Mouse (Mus musculus): ENCODE measurements around the gene Olfr506. TPM values are rescaled to one million over a fixed set of nuclear protein-coding genes. Genes with fewer than 3 reads are reported as not detected.
"Not testable (repeated sequence)": the region's sequence is repeated elsewhere in the genome, so short reads cannot be mapped to it uniquely, and the experiment has no call there.

Olfr506 gene
- polyA plus RNA-seq (2012; rRNA removed): not detected in 2 replicates
- not detected in 2 replicates for polyA plus RNA-seq (2014; fragmentation: Nextera tagmentation; extraction: Ambion mirVana)

- Histone ChIP-seq H3K9me3 (ENCODE audit: control insufficient read depth, low read length) (no peaks in the 10 kb centered on the region), H3K4me3 (ENCODE audit: insufficient read depth in 1 of 2, low read depth in 2 of 2, low read length in 2 of 2) (no peak within 1 kb of the TSS), H3K27ac (no peak within 1 kb of the TSS), H3K4me1 (replicated peaks; ENCODE audit: control insufficient read depth in 2 of 2, insufficient read depth in 2 of 2, low read length in 1 of 2) (no peaks in the 10 kb centered on the region), H3K4me2 (ENCODE audit: low read depth) (no peak within 1 kb of the TSS), H3K9ac (replicated peaks) (no peak within 1 kb of the TSS), H3K36me3 (replicated peaks; ENCODE audit: control insufficient read depth, insufficient read depth, low read depth) (no peaks in the 10 kb centered on the region), H3K27me3 (ENCODE audit: control insufficient read depth, insufficient read depth, low read length) (no peaks in the 10 kb centered on the region)
- no peak for DNase-seq (ENCODE audit: low read depth in 3 of 3, low spot score in 3 of 3)
- TF ChIP-seq EP300 (IDR thresholded peaks at IDR 0.05; ENCODE audit: low read depth): no peak
- no peak for TF ChIP-seq CTCF (IDR thresholded peaks at IDR 0.05; ENCODE audit: low read depth)
- ATAC-seq (ENCODE audit: insufficient read depth): no peak
Measured at GRCm38 (mm10) chr7:108610487-108610886, at the start of gene Olfr506. Olfr506 (plus strand) TSS chr7:108610787.

- no peaks in the 10 kb centered on the region for H3K36me3 ChIP-seq (replicated peaks; ENCODE audit: control insufficient read depth, insufficient read depth, low read depth)
- no peak within 1 kb of the TSS for H3K9ac ChIP-seq (replicated peaks)
- no peak within 1 kb of the TSS for H3K27ac ChIP-seq
- whole genome bisulfite sequencing (ENCODE audit: insufficient replicate concordance): 52% methylated on average over 1 of the region's 1 CpGs
- ATAC-seq (ENCODE audit: insufficient read depth) (no peak), DNase-seq (ENCODE audit: low read depth in 3 of 3, low spot score in 3 of 3) (no peak)
- TF ChIP-seq EP300 (IDR thresholded peaks at IDR 0.05; ENCODE audit: low read depth) (no peak), CTCF (IDR thresholded peaks at IDR 0.05; ENCODE audit: low read depth) (no peak)
- no peaks in the 10 kb centered on the region for H3K4me1 ChIP-seq (replicated peaks; ENCODE audit: control insufficient read depth in 2 of 2, insufficient read depth in 2 of 2, low read length in 1 of 2)
- H3K9me3 ChIP-seq (ENCODE audit: control insufficient read depth, low read length): no peaks in the 10 kb centered on the region
- H3K27me3 ChIP-seq (ENCODE audit: control insufficient read depth, insufficient read depth, low read length): no peaks in the 10 kb centered on the region
- no peak within 1 kb of the TSS for H3K4me3 ChIP-seq (ENCODE audit: insufficient read depth in 1 of 2, low read depth in 2 of 2, low read length in 2 of 2)
- no peak within 1 kb of the TSS for H3K4me2 ChIP-seq (ENCODE audit: low read depth)
Measured at GRCm38 (mm10) chr7:108565693-108566092, 44.9 kb upstream of the Olfr506 start, which contains the start of gene Olfr504. Olfr504 (minus strand) TSS chr7:108565793.

GRCm38 (mm10) chr7:108589797-108590196 lies 20.8 kb upstream of the Olfr506 start:
- DNase-seq (ENCODE audit: low read depth in 3 of 3, low spot score in 3 of 3) (no peak), ATAC-seq (ENCODE audit: insufficient read depth) (no peak)
- no peaks in the 10 kb centered on the region for H3K4me1 ChIP-seq (replicated peaks; ENCODE audit: control insufficient read depth in 2 of 2, insufficient read depth in 2 of 2, low read length in 1 of 2)
- no peaks in the 10 kb centered on the region for H3K9me3 ChIP-seq (ENCODE audit: control insufficient read depth, low read length)
- H3K27ac ChIP-seq: no peak overlapping the region
- no peaks in the 10 kb centered on the region for H3K36me3 ChIP-seq (replicated peaks; ENCODE audit: control insufficient read depth, insufficient read depth, low read depth)
- WGBS (ENCODE audit: insufficient replicate concordance): 59% methylated on average over 1 of the region's 1 CpGs
- H3K9ac ChIP-seq (replicated peaks): no peak overlapping the region
- no peak for TF ChIP-seq EP300 (IDR thresholded peaks at IDR 0.05; ENCODE audit: low read depth)
- TF ChIP-seq CTCF (IDR thresholded peaks at IDR 0.05; ENCODE audit: low read depth): no peak
- H3K4me3 ChIP-seq (ENCODE audit: insufficient read depth in 1 of 2, low read depth in 2 of 2, low read length in 2 of 2): no peak overlapping the region
- H3K27me3 ChIP-seq (ENCODE audit: control insufficient read depth, insufficient read depth, low read length): no peaks in the 10 kb centered on the region
- H3K4me2 ChIP-seq (ENCODE audit: low read depth): no peak overlapping the region

- not testable (repeated sequence) for H3K27me3 ChIP-seq (ENCODE audit: control insufficient read depth, insufficient read depth, low read length); H3K4me1 ChIP-seq (replicated peaks; ENCODE audit: control insufficient read depth in 2 of 2, insufficient read depth in 2 of 2, low read length in 1 of 2); DNase-seq (ENCODE audit: low read depth in 3 of 3, low spot score in 3 of 3); H3K27ac ChIP-seq; H3K9me3 ChIP-seq (ENCODE audit: control insufficient read depth, low read length); ATAC-seq (ENCODE audit: insufficient read depth); H3K4me3 ChIP-seq (ENCODE audit: insufficient read depth in 1 of 2, low read depth in 2 of 2, low read length in 2 of 2); H3K36me3 ChIP-seq (replicated peaks; ENCODE audit: control insufficient read depth, insufficient read depth, low read depth); H3K9ac ChIP-seq (replicated peaks); H3K4me2 ChIP-seq (ENCODE audit: low read depth)
- 54% methylated on average over 3 of the region's 3 CpGs for WGBS (ENCODE audit: insufficient replicate concordance)
Measured at GRCm38 (mm10) chr7:108601916-108602315, 8.7 kb upstream of the Olfr506 start.

- TF ChIP-seq CTCF (IDR thresholded peaks at IDR 0.05; ENCODE audit: low read depth) (no peak), EP300 (IDR thresholded peaks at IDR 0.05; ENCODE audit: low read depth) (no peak)
- no peaks in the 10 kb centered on the region for H3K27me3 ChIP-seq (ENCODE audit: control insufficient read depth, insufficient read depth, low read length)
- no peak overlapping the region for H3K4me3 ChIP-seq (ENCODE audit: insufficient read depth in 1 of 2, low read depth in 2 of 2, low read length in 2 of 2)
- 50% methylated on average over 2 of the region's 2 CpGs for WGBS (ENCODE audit: insufficient replicate concordance)
- H3K4me2 ChIP-seq (ENCODE audit: low read depth): no peak overlapping the region
- H3K27ac ChIP-seq: no peak overlapping the region
- H3K36me3 ChIP-seq (replicated peaks; ENCODE audit: control insufficient read depth, insufficient read depth, low read depth): no peaks in the 10 kb centered on the region
- H3K9me3 ChIP-seq (ENCODE audit: control insufficient read depth, low read length): no peaks in the 10 kb centered on the region
- ATAC-seq (ENCODE audit: insufficient read depth) (no peak), DNase-seq (ENCODE audit: low read depth in 3 of 3, low spot score in 3 of 3) (no peak)
- H3K4me1 ChIP-seq (replicated peaks; ENCODE audit: control insufficient read depth in 2 of 2, insufficient read depth in 2 of 2, low read length in 1 of 2): no peaks in the 10 kb centered on the region
- no peak overlapping the region for H3K9ac ChIP-seq (replicated peaks)
Measured at GRCm38 (mm10) chr7:108614110-108614509, 3.5 kb downstream of the Olfr506 start.

GRCm38 (mm10) chr7:108616781-108617180 lies 6.2 kb downstream of the Olfr506 start:
- not testable (repeated sequence) for H3K9me3 ChIP-seq (ENCODE audit: control insufficient read depth, low read length); H3K9ac ChIP-seq (replicated peaks); H3K36me3 ChIP-seq (replicated peaks; ENCODE audit: control insufficient read depth, insufficient read depth, low read depth); H3K4me2 ChIP-seq (ENCODE audit: low read depth); DNase-seq (ENCODE audit: low read depth in 3 of 3, low spot score in 3 of 3); H3K27me3 ChIP-seq (ENCODE audit: control insufficient read depth, insufficient read depth, low read length); ATAC-seq (ENCODE audit: insufficient read depth); H3K4me3 ChIP-seq (ENCODE audit: insufficient read depth in 1 of 2, low read depth in 2 of 2, low read length in 2 of 2); H3K4me1 ChIP-seq (replicated peaks; ENCODE audit: control insufficient read depth in 2 of 2, insufficient read depth in 2 of 2, low read length in 1 of 2); H3K27ac ChIP-seq
- 42% methylated on average over 3 of the region's 3 CpGs for WGBS (ENCODE audit: insufficient replicate concordance)
